ENCODE assay signal across 9 mouse cellular contexts in genomic region chr6:72007411-72008212, GRCm38 (mm10).
"Had no signal": no experiment of that assay in that cellular context is flagged by ENCODE, and none has a peak within 500 bp of the region (broad histone marks: within the 10 kb centered on the region; RNA-seq: fewer than 3 reads in every experiment).

No protein-coding gene starts in this region.

- DNase-seq: kidney, postnatal 14 days; kidney, postnatal 4 days; left cerebral cortex, postnatal 4 days; lung, adult 18-20 months; lung, postnatal 10 days; lung, postnatal 36 days; thymus, adult 2 months; thymus, postnatal 14 days; thymus, postnatal 4 days had no signal
